Mouse (Mus musculus) midbrain, embryonic 14.5 days (tissue): ENCODE measurements around the gene Gm14399. TPM values are rescaled to one million over a fixed set of nuclear protein-coding genes. Genes with fewer than 3 reads are reported as not detected.
"Not testable (repeated sequence)": the region's sequence is repeated elsewhere in the genome, so short reads cannot be mapped to it uniquely, and the experiment has no call there.

Experiments used
- ATAC-seq: fragments of 200-750 bp; cut with Nextera tagmentation; 2 replicates; pipeline ENCODE4 v1.8.0; 2017; ENCODE audit warnings: moderate number of reproducible peaks, moderate library complexity; ENCODE audit not compliant: low FRiP score, low TSS enrichment
- DNase-seq: peaks from one replicate; pipeline ENCODE4 v3.0.0-alpha.2; 2015
- H3K27ac ChIP-seq: fragments of 300-500 bp; sonication (generic); replicated peaks from 2 replicates; pipeline ENCODE4 v1.5.1; 2014; ENCODE audit warnings: mild to moderate bottlenecking, low read depth, low read length, moderate library complexity
- H3K27me3 ChIP-seq: fragments of 300-500 bp; sonication (generic); 2 replicates; pipeline ENCODE4 v1.6.1; 2014; ENCODE audit warnings: low read length, control low read depth, mixed read lengths; ENCODE audit not compliant: control insufficient read depth, insufficient read depth
- H3K36me3 ChIP-seq: fragments of 300-500 bp; sonication (generic); 2 replicates; pipeline ENCODE4 v1.6.1; 2014; ENCODE audit warnings: low read length, control low read depth; ENCODE audit not compliant: control insufficient read depth, insufficient read depth
- H3K4me1 ChIP-seq: fragments of 300-500 bp; sonication (generic); 2 replicates; pipeline ENCODE4 v1.6.1; 2014; ENCODE audit warnings: mild to moderate bottlenecking, antibody characterized with exemption, low read length, control low read depth; ENCODE audit not compliant: control insufficient read depth, insufficient read depth
- H3K4me2 ChIP-seq: fragments of 300-500 bp; sonication (generic); 2 replicates; pipeline ENCODE4 v1.6.1; 2014; ENCODE audit warnings: mild to moderate bottlenecking, low read length, moderate library complexity
- H3K4me3 ChIP-seq: fragments of 300-500 bp; sonication (generic); replicated peaks from 2 replicates; pipeline ENCODE4 v1.5.1; 2014; ENCODE audit warnings: low read depth, low read length
- H3K9ac ChIP-seq: fragments of 300-500 bp; sonication (generic); replicated peaks from 2 replicates; pipeline ENCODE4 v1.6.1; 2014; ENCODE audit warnings: mild to moderate bottlenecking, low read length, moderate library complexity
- H3K9me3 ChIP-seq: fragments of 300-500 bp; sonication (generic); 2 replicates; pipeline ENCODE4 v1.6.1; 2016; ENCODE audit warnings: low read length, control low read depth, mixed read lengths; ENCODE audit not compliant: control insufficient read depth
- WGBS: fragments of 180-500 bp; shearing (Covaris S2); extraction: QIAGEN DNeasy Blood & Tissue Kit; methylation state at CpG from one replicate; pipeline ENCODE4 v1.1.7; 2014; 5-methylcytosine and 5-hydroxymethylcytosine counted together
- polyA plus RNA-seq: library from polyadenylated mRNA; unstranded; fragments of >200 nt; fragmentation: Nextera tagmentation; extraction: Ambion mirVana; gene quantifications from 2 replicates; pipeline ENCODE4 v1.2.1, GENCODE M21; 2014

Gene Gm14399
- 6.2 and 6.6 TPM in 2 replicates for polyA plus RNA-seq

- not testable (repeated sequence) for H3K4me1 ChIP-seq, H3K27ac ChIP-seq, H3K9me3 ChIP-seq, H3K27me3 ChIP-seq, H3K36me3 ChIP-seq, H3K9ac ChIP-seq, DNase-seq, ATAC-seq
- Histone ChIP-seq H3K4me3 (peak within 1 kb of the TSS; percentile 34), H3K4me2 (peak within 1 kb of the TSS; percentile 38)
- WGBS: 11% methylated on average over 1 of the region's 2 CpGs
Observed at GRCm38 (mm10) chr2:175141993-175142295, at the start of gene Gm14399. Gm14399 (minus strand) TSS chr2:175142012.

- H3K4me2 ChIP-seq, H3K9ac ChIP-seq, H3K4me1 ChIP-seq, H3K9me3 ChIP-seq, H3K36me3 ChIP-seq, DNase-seq, H3K27me3 ChIP-seq, H3K4me3 ChIP-seq, ATAC-seq, H3K27ac ChIP-seq: not testable (repeated sequence)
- 46% methylated on average over 1 of the region's 1 CpGs for WGBS
Observed at GRCm38 (mm10) chr2:175179008-175179407, 37.2 kb upstream of the Gm14399 start.

- H3K9me3 ChIP-seq: no peaks in the 10 kb centered on the region
- no peak overlapping the region for H3K9ac ChIP-seq
- no peaks in the 10 kb centered on the region for H3K27me3 ChIP-seq
- H3K36me3 ChIP-seq: no peaks in the 10 kb centered on the region
- no peak for ATAC-seq
- no peak overlapping the region for H3K27ac ChIP-seq
- no peak overlapping the region for H3K4me2 ChIP-seq
- DNase-seq: no peak
- no peak overlapping the region for H3K4me3 ChIP-seq
- no peaks in the 10 kb centered on the region for H3K4me1 ChIP-seq
- 85% methylated on average over 6 of the region's 6 CpGs for WGBS
Observed at GRCm38 (mm10) chr2:175176312-175176711, 34.5 kb upstream of the Gm14399 start.

GRCm38 (mm10) chr2:175175401-175176180 lies 33.8 kb upstream of the Gm14399 start, which contains the start of gene Gm14443:
Gm14443 (minus strand) TSS chr2:175175871.
- not testable (repeated sequence) for H3K27me3 ChIP-seq, H3K9me3 ChIP-seq, DNase-seq, H3K9ac ChIP-seq, H3K36me3 ChIP-seq, H3K4me3 ChIP-seq, H3K27ac ChIP-seq, H3K4me2 ChIP-seq, H3K4me1 ChIP-seq, ATAC-seq
- WGBS: 80% methylated on average over 12 of the region's 12 CpGs

GRCm38 (mm10) chr2:175174058-175174457 lies 32.2 kb upstream of the Gm14399 start:
- not testable (repeated sequence) for H3K27me3 ChIP-seq, H3K4me1 ChIP-seq, H3K36me3 ChIP-seq, H3K27ac ChIP-seq, H3K4me2 ChIP-seq, H3K9ac ChIP-seq, H3K4me3 ChIP-seq, H3K9me3 ChIP-seq, ATAC-seq, DNase-seq
- WGBS: 86% methylated on average over 2 of the region's 2 CpGs

GRCm38 (mm10) chr2:175172906-175173595 lies 31.2 kb upstream of the Gm14399 start:
- H3K36me3 ChIP-seq, H3K4me3 ChIP-seq, H3K27ac ChIP-seq, DNase-seq, ATAC-seq, H3K27me3 ChIP-seq, H3K4me2 ChIP-seq, H3K4me1 ChIP-seq, H3K9ac ChIP-seq, H3K9me3 ChIP-seq: not testable (repeated sequence)
- 87% methylated on average over 3 of the region's 3 CpGs for WGBS

GRCm38 (mm10) chr2:175172123-175172522 lies 30.3 kb upstream of the Gm14399 start:
- no peak for ATAC-seq

GRCm38 (mm10) chr2:175166870-175167269 lies 25.1 kb upstream of the Gm14399 start:
- not testable (repeated sequence) for ATAC-seq, DNase-seq

More at GRCm38 (mm10) chr2:175172123-175172522, 30.3 kb upstream of the Gm14399 start:
- H3K4me3 ChIP-seq: no peak overlapping the region
- no peak overlapping the region for H3K9ac ChIP-seq
- H3K4me2 ChIP-seq: no peak overlapping the region
- H3K27me3 ChIP-seq: no peaks in the 10 kb centered on the region
- DNase-seq: no peak
- H3K36me3 ChIP-seq: no peaks in the 10 kb centered on the region
- 89% methylated on average over 3 of the region's 3 CpGs for WGBS
- no peaks in the 10 kb centered on the region for H3K9me3 ChIP-seq
- H3K27ac ChIP-seq: no peak overlapping the region
- H3K4me1 ChIP-seq: no peaks in the 10 kb centered on the region

GRCm38 (mm10) chr2:175165110-175165509 lies 23.3 kb upstream of the Gm14399 start:
- WGBS: 96% methylated on average over 12 of the region's 12 CpGs
- not testable (repeated sequence) for H3K4me1 ChIP-seq, H3K27me3 ChIP-seq, H3K9ac ChIP-seq, H3K9me3 ChIP-seq, DNase-seq, H3K4me2 ChIP-seq, H3K27ac ChIP-seq, ATAC-seq, H3K36me3 ChIP-seq, H3K4me3 ChIP-seq

More at GRCm38 (mm10) chr2:175166870-175167269, 25.1 kb upstream of the Gm14399 start:
- H3K4me3 ChIP-seq, H3K4me1 ChIP-seq, H3K4me2 ChIP-seq, H3K36me3 ChIP-seq, H3K27me3 ChIP-seq, H3K9me3 ChIP-seq, H3K9ac ChIP-seq, H3K27ac ChIP-seq: not testable (repeated sequence)
- 92% methylated on average over 2 of the region's 2 CpGs for WGBS
